Mouse (Mus musculus) telencephalon, adult 2 months (tissue): ENCODE measurements around the gene Armh1.
"Not testable (repeated sequence)": the region's sequence is repeated elsewhere in the genome, so short reads cannot be mapped to it uniquely, and the experiment has no call there.

ENCODE experiments used
- DNase-seq: peaks from one replicate; pipeline ENCODE4 v3.0.0-alpha.2; 2011; ENCODE audit warnings: low read depth, low spot score

The Armh1 gene

DNA sequence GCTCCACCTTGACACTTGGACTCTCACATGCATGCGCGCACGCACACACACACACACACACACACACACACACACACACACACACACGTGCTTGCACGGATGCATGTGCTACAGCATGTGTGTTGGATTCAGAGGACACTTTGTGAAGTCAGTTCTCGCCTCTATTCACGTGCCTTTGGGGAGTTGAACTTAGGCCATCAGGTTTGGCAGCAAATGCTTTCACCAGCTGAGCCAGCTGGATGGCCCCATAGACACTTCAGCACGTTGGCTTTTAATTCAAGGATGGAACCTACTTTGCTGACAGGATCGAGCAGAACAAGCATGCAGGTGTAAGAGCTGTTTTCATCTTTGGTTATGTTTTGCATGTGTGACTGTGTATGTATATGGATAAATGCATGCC is 30.1 kb downstream of the Armh1 start:
- no peak for DNase-seq

DNA sequence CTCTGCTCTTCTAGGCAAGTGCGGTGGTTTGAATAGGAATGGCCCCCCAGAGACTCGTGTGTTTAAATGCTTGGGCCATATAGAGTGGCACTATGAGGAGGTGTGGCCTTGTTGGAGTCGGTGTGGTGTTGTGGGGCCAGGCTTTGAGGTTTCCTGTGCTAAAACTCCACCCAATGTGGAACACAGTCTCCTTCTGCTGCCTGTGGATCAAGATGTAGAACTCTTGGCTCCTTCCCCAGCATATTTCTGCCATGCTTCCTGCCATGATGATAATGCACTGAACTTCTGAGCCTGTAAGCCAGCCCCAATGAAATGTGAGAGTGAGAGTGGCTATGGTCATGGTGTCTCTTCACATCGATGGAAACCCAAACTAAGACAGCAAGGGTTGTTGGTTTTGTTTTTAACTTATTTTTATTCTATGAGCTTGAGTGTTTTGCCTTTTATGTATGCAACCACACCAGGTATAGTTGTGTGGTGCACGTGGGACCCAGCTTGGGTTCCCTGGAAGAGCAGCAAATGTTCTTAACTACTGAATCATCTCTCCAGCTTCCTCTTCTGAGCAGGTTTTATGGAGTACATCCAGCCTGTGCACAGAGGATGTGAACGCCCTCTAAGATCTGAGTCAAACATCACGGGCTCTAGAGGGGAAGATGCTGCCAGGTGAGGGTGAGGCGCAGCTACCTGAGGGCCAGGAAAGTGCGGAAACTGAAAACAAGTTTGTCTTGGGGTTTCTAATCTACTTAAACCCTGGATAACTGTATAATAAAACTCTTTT is 31.0 kb downstream of the Armh1 start:
- DNase-seq = peak; percentile 23

GRCm38 (mm10) chr4:117218517-117219219 is 33.3 kb downstream of the Armh1 start:
- DNase-seq = peak; percentile 39

GRCm38 (mm10) chr4:117217029-117217428 is 34.9 kb downstream of the Armh1 start:
- peak; percentile 57 for DNase-seq

- no peak for DNase-seq
Measured at GRCm38 (mm10) chr4:117214250-117214649, 37.7 kb downstream of the Armh1 start.

GRCm38 (mm10) chr4:117210147-117211074 is 41.5 kb downstream of the Armh1 start:
- peak; percentile 22 for DNase-seq

- no peak for DNase-seq
Measured at GRCm38 (mm10) chr4:117209592-117209991, 42.3 kb downstream of the Armh1 start.

- no peak for DNase-seq
Measured at GRCm38 (mm10) chr4:117202992-117203354, 49.0 kb downstream of the Armh1 start.

- DNase-seq = peak; percentile 35
Measured at GRCm38 (mm10) chr4:117202046-117202991, 49.6 kb downstream of the Armh1 start.

- DNase-seq = no peak
Measured at GRCm38 (mm10) chr4:117191804-117192203, 60.1 kb downstream of the Armh1 start.

GRCm38 (mm10) chr4:117190660-117191059 is 61.3 kb downstream of the Armh1 start:
- no peak for DNase-seq

DNA sequence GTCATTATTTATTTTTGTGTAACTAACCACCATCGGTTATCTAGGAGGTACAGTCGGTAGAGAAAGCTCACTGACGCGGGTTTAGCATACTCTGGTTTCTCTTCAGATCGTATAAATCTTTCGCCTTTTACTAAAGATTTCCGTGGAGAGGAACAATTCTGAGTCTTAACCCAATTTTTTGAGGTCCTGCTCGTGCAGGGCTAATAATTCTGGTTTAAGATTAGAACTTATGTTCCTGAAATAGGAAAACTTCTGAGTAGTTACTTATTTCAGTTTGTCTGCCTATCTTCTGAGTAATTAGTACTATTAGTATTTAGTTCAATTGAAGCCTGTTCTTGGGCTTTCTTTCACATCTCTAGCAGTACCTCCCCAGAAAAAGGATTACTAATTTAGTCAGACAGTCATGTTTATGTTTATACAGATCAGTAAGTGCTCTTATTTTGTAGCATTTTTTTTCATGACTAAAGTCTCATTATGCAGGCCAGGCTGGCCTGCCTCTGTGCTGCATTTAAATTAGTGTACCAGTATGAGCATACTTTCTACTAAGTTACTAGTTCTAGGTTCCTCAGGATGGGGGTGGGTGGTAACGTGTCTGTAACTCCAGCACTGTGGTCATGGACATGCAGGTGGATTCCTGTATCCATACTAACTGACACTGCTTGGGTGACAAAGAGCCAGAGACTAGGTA is 61.9 kb downstream of the Armh1 start:
- DNase-seq = peak; percentile 59

GRCm38 (mm10) chr4:117189382-117189855 is 62.5 kb downstream of the Armh1 start:
- peak; percentile 74 for DNase-seq

GRCm38 (mm10) chr4:117188969-117189368 is 63.0 kb downstream of the Armh1 start:
- DNase-seq = no peak

GRCm38 (mm10) chr4:117182759-117183096 is 69.2 kb downstream of the Armh1 start:
- not testable (repeated sequence) for DNase-seq

DNA sequence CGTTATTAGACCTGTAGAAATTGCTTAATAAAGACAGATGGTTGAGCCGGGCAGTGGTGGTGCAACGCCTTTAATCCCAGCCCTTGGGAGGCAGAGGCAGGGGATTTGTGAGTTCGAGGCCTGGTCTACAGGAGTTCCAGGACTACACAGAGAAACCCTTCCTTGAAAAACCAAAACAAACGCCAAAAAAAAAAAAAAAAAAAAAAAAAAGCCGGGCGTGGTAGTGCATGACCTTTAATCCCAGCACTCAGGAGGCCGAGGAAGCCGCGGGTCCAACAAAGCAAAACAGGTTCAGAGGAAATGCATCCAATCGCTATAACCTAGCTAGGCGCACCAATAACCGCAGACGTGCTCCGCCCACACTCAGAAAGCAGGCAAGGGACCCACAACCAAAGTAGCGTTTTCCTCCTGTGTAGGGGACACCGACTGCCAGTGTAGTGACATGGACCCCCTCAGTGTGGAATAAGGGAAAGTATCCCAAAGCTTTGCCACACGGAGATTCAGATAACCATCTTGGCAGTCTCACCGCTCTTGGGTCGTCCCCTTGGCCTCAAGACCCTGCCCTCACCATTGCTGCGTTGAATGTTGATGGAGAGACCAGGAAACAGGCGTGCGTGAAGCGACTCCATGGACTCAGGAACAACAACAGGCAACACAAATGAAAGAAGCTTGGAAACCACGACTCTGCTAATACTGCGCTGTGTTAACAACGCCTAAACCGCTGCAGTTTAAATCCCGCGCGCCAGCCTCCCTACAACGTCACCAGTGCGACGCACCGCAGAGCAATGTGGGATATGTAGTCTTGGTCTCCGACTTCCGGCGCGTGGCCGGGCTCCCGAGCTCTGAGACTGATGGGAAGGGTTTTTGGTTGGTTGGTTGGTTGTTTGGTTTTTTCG is 69.8 kb downstream of the Armh1 start, which contains the start of gene Kif2c:
Gene Kif2c (minus strand): TSS at position 777 of the 896 bp plus-strand sequence.
- DNase-seq = peak; percentile 81

GRCm38 (mm10) chr4:117169936-117170335 is 82.0 kb downstream of the Armh1 start:
- DNase-seq = no peak
